Mouse (Mus musculus) limb, embryonic 13.5 days (tissue): ENCODE measurements around the gene Gm10647. TPM values are rescaled to one million over a fixed set of nuclear protein-coding genes. Genes with fewer than 3 reads are reported as not detected.
"Not testable (repeated sequence)": the region's sequence is repeated elsewhere in the genome, so short reads cannot be mapped to it uniquely, and the experiment has no call there.

Experiments
- ATAC-seq: fragments of 200-750 bp; cut with Nextera tagmentation; 2 replicates; pipeline ENCODE4 v1.8.0; 2017; ENCODE audit warnings: low read depth, moderate number of reproducible peaks, moderate TSS enrichment; ENCODE audit not compliant: low FRiP score
- H3K27ac ChIP-seq: fragments of 300-500 bp; sonication (generic); 2 replicates; pipeline ENCODE4 v1.5.1; 2015; ENCODE audit warnings: inconsistent platforms, mild to moderate bottlenecking, moderate library complexity
- H3K27me3 ChIP-seq: fragments of 300-500 bp; sonication (generic); 2 replicates; pipeline ENCODE4 v1.6.1; 2015; ENCODE audit warnings: mild to moderate bottlenecking, inconsistent platforms
- H3K36me3 ChIP-seq: fragments of 300-500 bp; sonication (generic); 2 replicates; pipeline ENCODE4 v1.6.1; 2015; ENCODE audit warnings: inconsistent platforms, mild to moderate bottlenecking, moderate library complexity
- H3K4me1 ChIP-seq: fragments of 300-500 bp; sonication (generic); 2 replicates; pipeline ENCODE4 v1.6.1; 2015; ENCODE audit warnings: inconsistent platforms
- H3K4me2 ChIP-seq: fragments of 300-500 bp; sonication (generic); replicated peaks from 2 replicates; pipeline ENCODE4 v1.6.1; 2015; ENCODE audit warnings: inconsistent platforms, mild to moderate bottlenecking, moderate library complexity
- H3K4me3 ChIP-seq: fragments of 300-500 bp; sonication (generic); 2 replicates; pipeline ENCODE4 v1.5.1; 2015; ENCODE audit warnings: moderate library complexity, mild to moderate bottlenecking, inconsistent platforms
- H3K9ac ChIP-seq: fragments of 300-500 bp; sonication (generic); 2 replicates; pipeline ENCODE4 v1.6.1; 2015; ENCODE audit warnings: mild to moderate bottlenecking, inconsistent platforms
- H3K9me3 ChIP-seq: fragments of 300-500 bp; sonication (generic); 2 replicates; pipeline ENCODE4 v1.6.1; 2016; ENCODE audit warnings: inconsistent platforms
- WGBS: fragments of 180-500 bp; shearing (Covaris S2); methylation state at CpG from one replicate; pipeline ENCODE4 v1.1.7; 2015; 5-methylcytosine and 5-hydroxymethylcytosine counted together
- polyA plus RNA-seq: library from polyadenylated mRNA; unstranded; fragments of >200 nt; fragmentation: Nextera tagmentation; extraction: Ambion mirVana; gene quantifications from 2 replicates; pipeline ENCODE4 v1.2.1, GENCODE M21; 2015

The Gm10647 gene
- polyA plus RNA-seq: 0.98 and 1.1 TPM in 2 replicates

DNA sequence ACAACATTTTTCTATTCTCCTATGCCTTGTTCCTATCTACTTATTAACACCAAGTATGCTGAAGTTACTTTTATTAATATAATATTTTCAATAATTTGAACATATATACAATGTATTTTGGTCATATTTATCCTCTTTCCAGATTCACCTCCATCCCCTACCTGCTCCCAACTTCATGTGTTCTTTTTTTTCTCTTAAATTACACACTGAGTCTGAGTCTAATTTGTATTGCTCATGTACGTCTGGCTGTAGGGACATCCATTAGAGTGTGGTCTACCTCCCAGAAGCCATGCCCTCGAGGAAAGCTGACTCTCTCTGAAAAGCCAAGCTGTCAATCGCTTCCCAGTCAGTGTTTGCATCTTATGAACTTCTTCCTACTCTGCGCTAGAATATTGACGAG is at the start of gene Gm10647:
Gm10647 (plus strand) TSS at position 301 of the 400 bp plus-strand sequence.
- WGBS: 63% methylated on average over 5 of the region's 5 CpGs
- H3K4me3 ChIP-seq: peak within 1 kb of the TSS; percentile 69
- H3K9me3 ChIP-seq: no peaks in the 10 kb centered on the region
- H3K27me3 ChIP-seq: 0 out of 2 replicates have a peak, but pooled peaks cover 3% of the 10 kb centered on the region
- no peak for ATAC-seq
- peaks cover 14% of the 10 kb centered on the region for H3K4me1 ChIP-seq
- no peaks in the 10 kb centered on the region for H3K36me3 ChIP-seq
- H3K27ac ChIP-seq: peak within 1 kb of the TSS; percentile 34; the same call in 1 of the 2 replicates
- peak within 1 kb of the TSS; percentile 80 for H3K9ac ChIP-seq
- peak within 1 kb of the TSS; percentile 86 for H3K4me2 ChIP-seq

GRCm38 (mm10) chr9:66748390-66748789 is 48.4 kb upstream of the Gm10647 start:
- Histone ChIP-seq H3K36me3 (peaks cover 8% of the 10 kb centered on the region), H3K4me1 (no peaks in the 10 kb centered on the region), H3K27ac (no peak overlapping the region), H3K27me3 (no peaks in the 10 kb centered on the region), H3K4me3 (no peak overlapping the region), H3K9ac (no peak overlapping the region), H3K4me2 (no peak overlapping the region), H3K9me3 (no peaks in the 10 kb centered on the region)
- no peak for ATAC-seq
- 74% methylated on average over 15 of the region's 15 CpGs for WGBS

- H3K36me3 ChIP-seq: peaks cover 7% of the 10 kb centered on the region
- H3K4me3 ChIP-seq: no peak overlapping the region
- ATAC-seq: no peak
- 79% methylated on average over 6 of the region's 6 CpGs for WGBS
- no peak overlapping the region for H3K9ac ChIP-seq
- H3K27ac ChIP-seq: no peak overlapping the region
- no peaks in the 10 kb centered on the region for H3K27me3 ChIP-seq
- H3K4me1 ChIP-seq: no peaks in the 10 kb centered on the region
- no peak overlapping the region for H3K4me2 ChIP-seq
- no peaks in the 10 kb centered on the region for H3K9me3 ChIP-seq
These were observed 44.0 kb upstream of the Gm10647 start for GRCm38 (mm10) chr9:66752849-66753248.

- Histone ChIP-seq H3K9ac (no peak overlapping the region), H3K9me3 (no peaks in the 10 kb centered on the region), H3K36me3 (peaks cover 5% of the 10 kb centered on the region; the same call in 1 of the 2 replicates), H3K27ac (no peak overlapping the region), H3K4me2 (no peak overlapping the region), H3K27me3 (no peaks in the 10 kb centered on the region), H3K4me1 (no peaks in the 10 kb centered on the region), H3K4me3 (no peak overlapping the region)
- no peak for ATAC-seq
- WGBS: 77% methylated on average over 1 of the region's 1 CpGs
These were observed 35.8 kb upstream of the Gm10647 start for GRCm38 (mm10) chr9:66760991-66761390.

DNA sequence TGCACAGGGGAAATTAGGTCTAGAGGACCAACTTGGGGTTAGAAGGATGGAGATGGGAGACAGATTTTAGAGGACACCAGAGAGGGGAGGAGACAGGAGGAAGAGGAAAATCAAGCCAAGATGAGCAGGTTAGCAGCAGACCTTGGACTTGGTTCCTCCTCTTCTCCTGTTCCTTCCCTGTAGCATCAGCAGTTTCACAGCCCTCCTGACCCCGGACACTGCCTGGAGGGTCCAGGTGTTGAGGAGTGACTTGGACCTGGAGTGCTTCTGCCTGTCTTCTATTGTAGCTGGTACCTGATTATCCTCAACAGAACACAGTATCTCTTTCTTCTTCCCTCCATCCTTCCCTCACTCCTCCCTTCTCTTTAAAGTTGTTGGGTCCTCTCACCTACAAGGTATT is 28.1 kb upstream of the Gm10647 start:
- Histone ChIP-seq H3K36me3 (peaks cover 5% of the 10 kb centered on the region; the same call in 1 of the 2 replicates), H3K4me3 (no peak overlapping the region), H3K9me3 (no peaks in the 10 kb centered on the region), H3K9ac (no peak overlapping the region), H3K4me2 (no peak overlapping the region), H3K27me3 (no peaks in the 10 kb centered on the region), H3K4me1 (no peaks in the 10 kb centered on the region), H3K27ac (no peak overlapping the region)
- WGBS: 83% methylated on average over 1 of the region's 1 CpGs
- no peak for ATAC-seq

DNA sequence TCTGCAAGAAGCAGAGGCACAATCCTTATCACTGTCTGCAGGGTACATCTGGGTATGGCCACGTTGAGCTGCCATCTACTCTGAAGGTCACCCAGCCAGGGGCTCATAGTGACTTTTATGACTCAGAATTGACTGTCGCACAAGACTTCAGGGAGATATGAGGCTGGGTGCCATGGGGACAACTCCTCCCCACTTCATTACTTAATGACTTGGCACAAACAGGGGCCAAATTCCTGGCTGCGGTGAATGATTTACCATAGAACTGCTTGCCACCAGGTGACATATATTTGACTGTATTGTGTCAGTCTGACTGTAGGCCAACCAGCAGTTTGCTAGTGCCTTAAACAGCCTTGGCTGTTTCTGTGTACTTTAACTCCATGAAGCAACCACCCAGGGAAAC is 27.6 kb upstream of the Gm10647 start:
- Histone ChIP-seq H3K4me3 (no peak overlapping the region), H3K9me3 (no peaks in the 10 kb centered on the region), H3K4me1 (no peaks in the 10 kb centered on the region), H3K4me2 (no peak overlapping the region), H3K9ac (no peak overlapping the region), H3K27me3 (no peaks in the 10 kb centered on the region), H3K36me3 (peaks cover 4% of the 10 kb centered on the region; the same call in 1 of the 2 replicates), H3K27ac (no peak overlapping the region)
- no peak for ATAC-seq
- 67% methylated on average over 3 of the region's 3 CpGs for WGBS

DNA sequence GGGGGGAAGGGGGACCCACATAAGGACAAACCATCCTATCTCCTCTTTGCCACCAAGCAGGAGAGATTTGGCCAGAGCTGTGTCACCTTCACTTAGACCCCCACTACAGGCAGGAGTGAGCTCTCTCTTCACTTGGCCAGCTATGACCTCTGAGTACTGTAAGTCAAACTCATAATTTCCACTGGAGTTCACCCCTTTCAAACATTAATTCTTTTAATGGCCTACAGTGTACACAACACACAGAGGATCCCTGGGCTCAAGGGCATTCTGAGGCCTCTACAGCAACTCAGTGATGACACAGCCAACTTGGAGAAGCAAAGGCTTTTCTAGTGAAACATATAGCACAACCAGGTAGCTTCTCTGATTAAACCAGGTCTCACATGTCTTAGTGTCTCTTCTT is 26.1 kb upstream of the Gm10647 start:
- H3K4me3 ChIP-seq: no peak overlapping the region
- ATAC-seq: no peak
- no peaks in the 10 kb centered on the region for H3K4me1 ChIP-seq
- no peaks in the 10 kb centered on the region for H3K36me3 ChIP-seq
- no peaks in the 10 kb centered on the region for H3K27me3 ChIP-seq
- H3K4me2 ChIP-seq: no peak overlapping the region
- H3K27ac ChIP-seq: no peak overlapping the region
- H3K9ac ChIP-seq: no peak overlapping the region
- H3K9me3 ChIP-seq: no peaks in the 10 kb centered on the region

DNA sequence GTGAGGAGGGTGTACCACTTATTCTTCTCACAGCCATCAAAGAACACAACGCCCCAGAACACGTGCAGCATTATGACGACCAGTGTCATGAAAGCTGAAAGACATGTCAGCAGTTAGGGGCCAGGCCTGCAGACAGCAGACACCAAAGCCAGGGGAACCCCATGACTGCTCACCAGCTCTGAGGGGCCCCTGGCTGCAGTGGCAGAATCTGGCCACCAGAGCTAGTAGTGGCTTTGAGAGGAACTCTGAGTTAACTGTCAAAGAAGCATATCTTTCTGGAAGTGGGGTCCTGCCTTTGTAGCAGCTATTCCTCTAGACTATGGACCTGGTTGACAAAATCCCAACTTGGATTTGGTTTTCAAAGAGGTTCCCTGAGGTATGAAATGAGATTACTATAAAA is 12.3 kb upstream of the Gm10647 start:
- not testable (repeated sequence) for H3K9ac ChIP-seq, H3K36me3 ChIP-seq, ATAC-seq, H3K4me2 ChIP-seq, H3K4me3 ChIP-seq, H3K4me1 ChIP-seq, H3K9me3 ChIP-seq, H3K27ac ChIP-seq, H3K27me3 ChIP-seq
- WGBS: 86% methylated on average over 2 of the region's 3 CpGs

- ATAC-seq: no peak
- Histone ChIP-seq H3K36me3 (peaks cover 14% of the 10 kb centered on the region), H3K27me3 (no peaks in the 10 kb centered on the region), H3K9me3 (no peaks in the 10 kb centered on the region), H3K4me3 (no peak overlapping the region), H3K9ac (no peak overlapping the region), H3K27ac (no peak overlapping the region), H3K4me2 (no peak overlapping the region), H3K4me1 (no peaks in the 10 kb centered on the region)
- 6% methylated on average over 2 of the region's 2 CpGs for WGBS
These were observed 9.0 kb upstream of the Gm10647 start for GRCm38 (mm10) chr9:66787821-66788220.

DNA sequence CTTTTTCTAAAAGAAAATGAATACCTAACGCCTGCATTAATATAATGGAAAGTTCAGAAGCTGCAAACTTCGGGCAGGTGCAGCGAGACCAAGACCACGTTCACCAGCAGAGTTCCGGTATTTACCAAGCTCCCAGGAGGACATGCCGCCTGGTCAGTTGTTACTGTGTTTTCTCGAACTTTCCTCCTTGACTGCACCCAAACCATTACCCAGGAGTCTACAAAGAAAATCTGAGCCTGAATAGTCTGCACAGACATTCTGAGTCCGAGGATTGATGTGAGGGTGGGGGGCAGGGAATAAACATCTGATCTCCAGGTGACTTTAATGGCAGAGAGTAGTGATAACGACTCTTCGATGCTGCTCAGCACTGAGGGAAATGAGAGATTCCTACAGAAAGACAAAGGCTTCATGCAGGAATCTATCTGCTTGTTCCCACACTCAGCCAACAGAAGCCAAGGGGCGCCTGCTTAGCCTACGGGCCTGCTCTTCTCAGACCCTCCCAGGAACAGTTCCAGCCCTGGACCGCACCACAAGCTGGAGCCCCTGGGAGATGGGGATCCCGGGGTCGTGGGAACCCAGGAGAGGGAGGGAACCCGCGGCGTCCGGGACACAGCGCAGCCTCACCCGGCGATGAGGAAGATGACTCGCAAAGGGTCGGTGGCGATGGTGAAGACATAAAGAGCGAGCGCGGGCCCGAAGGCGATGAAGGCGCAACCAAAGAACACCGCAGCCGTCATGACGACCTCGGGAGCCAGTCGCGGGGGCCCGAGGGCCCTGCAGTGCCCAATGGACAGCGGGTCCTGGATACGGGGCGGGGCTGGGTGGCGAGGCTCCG is 2.0 kb upstream of the Gm10647 start:
- ATAC-seq: peak; percentile 22; the same call in 1 of the 2 replicates
- H3K4me1 ChIP-seq: peaks cover 12% of the 10 kb centered on the region
- H3K9ac ChIP-seq: peak overlapping the region; percentile 80
- H3K4me2 ChIP-seq: peak overlapping the region; percentile 86
- H3K9me3 ChIP-seq: no peaks in the 10 kb centered on the region
- H3K27ac ChIP-seq: peak overlapping the region; percentile 59; the same call in 1 of the 2 replicates
- no peaks in the 10 kb centered on the region for H3K27me3 ChIP-seq
- WGBS: 2% methylated on average over 43 of the region's 43 CpGs
- H3K4me3 ChIP-seq: peak overlapping the region; percentile 69
- H3K36me3 ChIP-seq: peaks cover 6% of the 10 kb centered on the region; the same call in 1 of the 2 replicates

GRCm38 (mm10) chr9:66795464-66796324 is 1.1 kb upstream of the Gm10647 start, which contains the start of gene Aph1b:
TSS of gene Aph1b (minus strand) at chr9:66795490.
- Histone ChIP-seq H3K4me1 (peaks cover 12% of the 10 kb centered on the region), H3K4me3 (peak within 1 kb of the TSS; percentile 69), H3K9ac (peak within 1 kb of the TSS; percentile 80), H3K36me3 (no peaks in the 10 kb centered on the region), H3K9me3 (no peaks in the 10 kb centered on the region), H3K27me3 (no peaks in the 10 kb centered on the region), H3K4me2 (peak within 1 kb of the TSS; percentile 86), H3K27ac (peak within 1 kb of the TSS; percentile 87)
- peak; percentile 98 for ATAC-seq
- WGBS: under 1% methylated on average over 42 of the region's 42 CpGs

- Histone ChIP-seq H3K27ac (no peak overlapping the region), H3K4me1 (peaks cover 10% of the 10 kb centered on the region; the same call in 1 of the 2 replicates), H3K4me3 (no peak overlapping the region), H3K9me3 (no peaks in the 10 kb centered on the region), H3K4me2 (no peak overlapping the region; the same call in 1 of the 2 replicates), H3K9ac (no peak overlapping the region), H3K27me3 (peaks cover 22% of the 10 kb centered on the region), H3K36me3 (no peaks in the 10 kb centered on the region)
- 48% methylated on average over 12 of the region's 12 CpGs for WGBS
- no peak for ATAC-seq
These were observed 5.1 kb downstream of the Gm10647 start for GRCm38 (mm10) chr9:66801947-66802346.
